Mouse (Mus musculus): ENCODE data around the gene Gm49318. TPM values are rescaled to one million over a fixed set of nuclear protein-coding genes. Genes with fewer than 3 reads are reported as not detected.

Gene Gm49318
- polyA plus RNA-seq, 1 experiment: 0.21 TPM

DNA sequence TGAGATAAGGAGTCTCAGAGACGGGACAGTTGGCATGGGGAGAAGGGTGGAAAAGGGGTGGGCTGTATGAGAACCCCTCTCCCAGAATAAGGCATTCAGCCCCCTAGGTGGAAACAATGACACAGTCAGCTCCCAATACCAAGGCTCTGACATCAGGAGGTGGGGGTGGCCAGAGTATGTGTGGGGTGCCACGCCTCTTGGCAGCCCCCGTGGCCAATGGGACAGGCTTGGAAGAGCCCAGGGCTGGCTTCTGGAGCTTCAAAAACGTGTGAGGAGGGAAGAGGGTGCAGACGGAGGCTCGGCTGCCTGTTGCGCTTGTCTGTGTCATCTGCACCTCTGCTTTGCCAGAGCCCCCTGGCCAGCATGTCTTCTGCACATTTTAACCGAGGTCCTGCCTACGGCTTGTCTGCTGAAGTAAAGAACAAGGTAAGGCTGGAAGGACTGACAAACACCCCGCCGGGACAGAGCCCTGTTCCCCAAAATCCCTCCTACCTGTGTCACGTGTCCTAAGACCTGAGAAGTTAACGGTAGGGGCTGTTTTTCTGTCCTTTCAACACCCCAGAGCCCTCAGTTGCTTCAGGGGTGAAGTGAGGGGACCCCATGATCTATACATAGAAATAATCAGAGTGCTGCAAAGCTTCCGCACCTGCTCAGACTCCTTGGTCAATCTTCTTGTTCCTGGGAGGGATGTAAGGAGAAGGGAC lies 28.1 kb upstream of the Gm49318 start, which contains the start of gene Cnn1:
Gene Cnn1 (plus strand): TSS at position 224 of the 704 bp plus-strand sequence.
- H3K27ac ChIP-seq (ENCODE audit: insufficient read depth, low read length): no peak within 1 kb of the TSS
- no peaks in the 10 kb centered on the region; the same call in 1 of the 2 replicates for H3K4me1 ChIP-seq (ENCODE audit: control insufficient read depth, insufficient read depth, low read length)
- TF ChIP-seq POLR2A (IDR thresholded peaks at IDR 0.05; ENCODE audit: extremely low read depth, insufficient read depth, low read length): no peak

DNA sequence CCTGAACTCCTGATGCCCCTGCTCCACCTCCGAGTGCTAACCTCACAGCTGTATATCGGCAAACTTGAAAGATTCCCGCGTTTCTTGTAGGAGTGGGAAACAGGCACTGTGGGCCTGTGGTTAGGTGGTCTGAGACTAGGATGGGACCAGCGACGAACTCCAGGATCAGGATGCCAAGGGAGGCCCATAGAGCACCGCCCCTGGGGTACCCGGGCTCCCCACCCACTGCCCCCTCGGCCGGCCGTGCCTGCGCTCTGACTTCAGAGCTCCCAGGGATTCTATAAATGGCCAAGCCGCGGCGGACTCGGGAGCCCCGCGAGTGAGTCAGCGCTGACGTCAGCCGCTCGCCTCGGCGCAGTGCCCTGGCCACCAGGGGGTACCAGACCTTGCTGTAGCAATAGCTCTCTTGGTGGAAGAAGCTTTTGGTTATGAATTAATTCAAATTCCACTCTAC lies 24.8 kb upstream of the Gm49318 start:
- Histone ChIP-seq H3K27ac (ENCODE audit: insufficient read depth, low read length) (no peak overlapping the region), H3K4me3 (ENCODE audit: insufficient read depth, low read length) (no peak overlapping the region), H3K4me1 (ENCODE audit: control insufficient read depth, insufficient read depth, low read length) (no peaks in the 10 kb centered on the region; the same call in 1 of the 2 replicates)
- TF ChIP-seq CTCF (IDR thresholded peaks at IDR 0.05; ENCODE audit: extremely low read depth, insufficient read depth, low read length): peak; percentile 48
- TF ChIP-seq POLR2A (IDR thresholded peaks at IDR 0.05; ENCODE audit: extremely low read depth, insufficient read depth, low read length): no peak

More for the DNA sequence above, 28.1 kb upstream of the Gm49318 start, which contains the start of gene Cnn1:
- no peak within 1 kb of the TSS for H3K4me3 ChIP-seq (ENCODE audit: insufficient read depth, low read length)

- H3K4me3 ChIP-seq (ENCODE audit: insufficient read depth, low read length): no peak overlapping the region
- TF ChIP-seq CTCF (IDR thresholded peaks at IDR 0.05; ENCODE audit: extremely low read depth, insufficient read depth, low read length) (no peak), POLR2A (IDR thresholded peaks at IDR 0.05; ENCODE audit: extremely low read depth, insufficient read depth, low read length) (no peak)
- no peak overlapping the region for H3K27ac ChIP-seq (ENCODE audit: insufficient read depth, low read length)
- no peaks in the 10 kb centered on the region; the same call in 1 of the 2 replicates for H3K4me1 ChIP-seq (ENCODE audit: control insufficient read depth, insufficient read depth, low read length)
These were observed 21.7 kb upstream of the Gm49318 start for GRCm38 (mm10) chr9:22092746-22093145.

DNA sequence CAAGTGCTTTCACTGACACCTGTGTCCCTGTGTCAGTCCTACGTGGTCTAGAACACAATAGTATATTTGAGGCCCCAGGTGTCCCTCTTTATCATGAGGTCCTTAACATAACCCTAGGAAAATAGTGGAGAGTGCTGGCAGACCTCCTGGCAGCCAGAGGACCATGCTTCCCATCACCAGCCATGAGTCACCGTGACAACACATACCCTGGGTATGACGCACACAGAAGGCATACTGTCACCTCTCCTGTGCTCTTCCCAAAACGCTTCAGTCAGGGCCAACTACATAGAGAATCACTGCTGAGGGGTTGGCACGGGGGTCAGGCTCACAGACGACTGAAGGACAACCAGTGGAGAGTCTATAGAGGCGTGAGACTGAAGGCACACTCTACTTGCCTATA lies 18.9 kb upstream of the Gm49318 start:
- H3K4me3 ChIP-seq (ENCODE audit: insufficient read depth, low read length): no peak overlapping the region
- TF ChIP-seq POLR2A (IDR thresholded peaks at IDR 0.05; ENCODE audit: extremely low read depth, insufficient read depth, low read length) (no peak), CTCF (IDR thresholded peaks at IDR 0.05; ENCODE audit: extremely low read depth, insufficient read depth, low read length) (no peak)
- no peaks in the 10 kb centered on the region for H3K4me1 ChIP-seq (ENCODE audit: control insufficient read depth, insufficient read depth, low read length)
- no peak overlapping the region for H3K27ac ChIP-seq (ENCODE audit: insufficient read depth, low read length)

DNA sequence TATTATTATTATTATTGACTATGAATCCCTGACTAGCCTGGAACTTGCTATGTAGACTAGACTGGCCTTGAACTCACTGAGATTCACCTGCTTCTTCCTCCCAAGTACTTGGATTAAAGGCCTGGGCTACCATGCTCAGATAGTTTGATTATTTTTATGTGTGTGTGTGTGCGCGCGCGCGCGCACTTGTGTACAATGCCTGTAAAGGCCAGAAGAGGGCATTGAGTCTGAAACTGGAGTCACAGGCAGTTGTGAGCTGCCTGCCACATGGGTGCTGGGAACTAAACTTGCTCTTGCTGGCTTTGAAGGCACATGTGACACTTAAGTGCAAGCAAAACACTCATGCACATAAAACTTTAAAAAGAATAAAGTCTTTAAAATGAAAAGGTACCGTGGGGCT lies 18.2 kb upstream of the Gm49318 start:
- H3K4me1 ChIP-seq (ENCODE audit: control insufficient read depth, insufficient read depth, low read length): no peaks in the 10 kb centered on the region
- no peak overlapping the region for H3K4me3 ChIP-seq (ENCODE audit: insufficient read depth, low read length)
- no peak overlapping the region for H3K27ac ChIP-seq (ENCODE audit: insufficient read depth, low read length)
- TF ChIP-seq POLR2A (IDR thresholded peaks at IDR 0.05; ENCODE audit: extremely low read depth, insufficient read depth, low read length): no peak
- no peak for TF ChIP-seq CTCF (IDR thresholded peaks at IDR 0.05; ENCODE audit: extremely low read depth, insufficient read depth, low read length)

GRCm38 (mm10) chr9:22087034-22087618 lies 16.1 kb upstream of the Gm49318 start:
- Histone ChIP-seq H3K27ac (ENCODE audit: insufficient read depth, low read length) (no peak overlapping the region), H3K4me1 (ENCODE audit: control insufficient read depth, insufficient read depth, low read length) (no peaks in the 10 kb centered on the region), H3K4me3 (ENCODE audit: insufficient read depth, low read length) (no peak overlapping the region)
- TF ChIP-seq CTCF (IDR thresholded peaks at IDR 0.05; ENCODE audit: extremely low read depth, insufficient read depth, low read length) (no peak), POLR2A (IDR thresholded peaks at IDR 0.05; ENCODE audit: extremely low read depth, insufficient read depth, low read length) (no peak)

DNA sequence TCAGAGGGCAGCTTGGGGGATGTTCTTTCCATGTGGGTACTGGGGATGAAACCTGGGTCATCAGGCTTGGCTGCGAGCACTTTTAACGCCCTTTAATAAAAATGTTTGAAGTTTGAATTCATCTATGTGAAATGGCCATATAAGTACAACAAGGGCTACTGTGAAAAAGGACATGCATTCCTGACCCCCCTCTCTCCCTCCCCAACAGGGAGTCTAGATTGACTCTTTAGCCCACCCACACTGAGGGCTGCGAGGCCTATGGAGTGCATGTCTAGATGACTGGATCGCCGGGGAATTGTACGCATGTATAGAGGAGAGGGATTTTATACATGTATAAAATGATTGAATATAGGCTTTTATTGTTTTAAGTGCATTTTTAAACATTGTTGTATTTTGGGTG lies 15.0 kb upstream of the Gm49318 start:
- H3K4me1 ChIP-seq (ENCODE audit: control insufficient read depth, insufficient read depth, low read length): no peaks in the 10 kb centered on the region
- TF ChIP-seq CTCF (IDR thresholded peaks at IDR 0.05; ENCODE audit: extremely low read depth, insufficient read depth, low read length) (no peak), POLR2A (IDR thresholded peaks at IDR 0.05; ENCODE audit: extremely low read depth, insufficient read depth, low read length) (no peak)
- no peak overlapping the region for H3K27ac ChIP-seq (ENCODE audit: insufficient read depth, low read length)
- peak overlapping the region; percentile 81 for H3K4me3 ChIP-seq (ENCODE audit: insufficient read depth, low read length)

GRCm38 (mm10) chr9:22085022-22085834 lies 14.2 kb upstream of the Gm49318 start, which contains the start of gene Ecsit:
Gene Ecsit, minus strand, starts transcription at chr9:22085438.
- Histone ChIP-seq H3K27ac (ENCODE audit: insufficient read depth, low read length) (peak within 1 kb of the TSS; percentile 63), H3K4me1 (ENCODE audit: control insufficient read depth, insufficient read depth, low read length) (no peaks in the 10 kb centered on the region), H3K4me3 (ENCODE audit: insufficient read depth, low read length) (peak within 1 kb of the TSS; percentile 81)
- TF ChIP-seq CTCF (IDR thresholded peaks at IDR 0.05; ENCODE audit: extremely low read depth, insufficient read depth, low read length) (no peak), POLR2A (IDR thresholded peaks at IDR 0.05; ENCODE audit: extremely low read depth, insufficient read depth, low read length) (peak; percentile 92)

DNA sequence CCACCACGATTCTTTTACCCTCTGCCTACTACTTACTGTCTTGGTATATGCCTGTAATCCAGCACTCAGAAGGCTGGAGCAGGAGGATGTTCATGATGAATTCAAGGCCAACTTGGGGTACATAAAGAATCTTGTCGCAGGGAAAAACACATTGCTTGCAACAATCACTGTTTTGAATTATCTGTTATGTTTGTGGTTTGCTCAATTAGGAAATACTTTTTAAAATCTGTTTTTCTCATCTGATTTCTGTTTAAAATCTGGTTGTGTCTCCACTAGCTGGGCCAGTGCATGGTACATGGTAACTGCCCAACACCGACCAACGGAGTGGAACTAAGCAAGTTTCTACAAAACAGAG lies 13.6 kb upstream of the Gm49318 start:
- H3K27ac ChIP-seq (ENCODE audit: insufficient read depth, low read length): no peak overlapping the region
- H3K4me1 ChIP-seq (ENCODE audit: control insufficient read depth, insufficient read depth, low read length): no peaks in the 10 kb centered on the region
- TF ChIP-seq POLR2A (IDR thresholded peaks at IDR 0.05; ENCODE audit: extremely low read depth, insufficient read depth, low read length): no peak
- TF ChIP-seq CTCF (IDR thresholded peaks at IDR 0.05; ENCODE audit: extremely low read depth, insufficient read depth, low read length): no peak
- peak overlapping the region; percentile 81 for H3K4me3 ChIP-seq (ENCODE audit: insufficient read depth, low read length)

Measured in cortical plate, adult 2 months (tissue).